Mouse (Mus musculus) olfactory bulb, adult 2 months (tissue): ENCODE measurements around the gene Ptprn. TPM values are rescaled to one million over a fixed set of nuclear protein-coding genes. Genes with fewer than 3 reads are reported as not detected.

Experiments used
- H3K27ac ChIP-seq: fragments of 200-500 bp; 2 replicates; pipeline ENCODE4 v1.5.1; 2012; ENCODE audit warnings: low read depth, low read length; ENCODE audit not compliant: insufficient read depth
- H3K4me1 ChIP-seq: fragments of 200-500 bp; 2 replicates; pipeline ENCODE4 v1.6.1; 2012; ENCODE audit warnings: low read length; ENCODE audit not compliant: control insufficient read depth, insufficient read depth
- H3K4me3 ChIP-seq: fragments of 200-500 bp; 2 replicates; pipeline ENCODE4 v1.5.1; 2012; ENCODE audit warnings: mild to moderate bottlenecking, low read depth, low read length, moderate library complexity; ENCODE audit not compliant: insufficient read depth
- CTCF ChIP-seq: fragments of 200-500 bp; IDR thresholded peaks from 2 replicates; pipeline ENCODE4 v1.5.1; 2012; ENCODE audit warnings: low read depth, mild to moderate bottlenecking, low read length, moderate library complexity; ENCODE audit not compliant: insufficient read depth
- POLR2A ChIP-seq: fragments of 200-500 bp; IDR thresholded peaks from 2 replicates; pipeline ENCODE4 v1.6.1; 2012; ENCODE audit warnings: mild to moderate bottlenecking, low read depth, low read length, moderate library complexity; ENCODE audit not compliant: insufficient read depth
- WGBS: fragments of 180-500 bp; shearing (Covaris S2); methylation state at CpG from one replicate; pipeline ENCODE4 v1.1.7; 2018; 5-methylcytosine and 5-hydroxymethylcytosine counted together
- polyA plus RNA-seq: library from polyadenylated mRNA; stranded (reverse); fragments of >200 nt; gene quantifications from 2 replicates; pipeline ENCODE4 v1.2.4, GENCODE M21; 2012; ENCODE audit warnings: low replicate concordance; ENCODE audit not compliant: missing spikeins, insufficient read depth, insufficient read length

Gene Ptprn
- polyA plus RNA-seq, 1 experiment: not detected

GRCm38 (mm10) chr1:75217893-75218226, 46.4 kb downstream of the Ptprn start:
- 0 out of 2 replicates have a peak overlapping the region, but pooled peaks have one; percentile 21 for H3K27ac ChIP-seq
- 1% methylated on average over 6 of the region's 6 CpGs for WGBS
- H3K4me3 ChIP-seq: peak overlapping the region; percentile 65
- TF ChIP-seq CTCF (no peak), POLR2A (no peak)
- peaks cover 31% of the 10 kb centered on the region for H3K4me1 ChIP-seq

GRCm38 (mm10) chr1:75216797-75217585, 47.3 kb downstream of the Ptprn start:
- TF ChIP-seq CTCF: no peak
- TF ChIP-seq POLR2A: no peak
- WGBS: 73% methylated on average over 13 of the region's 13 CpGs
- H3K4me1 ChIP-seq: peaks cover 36% of the 10 kb centered on the region
- no peak overlapping the region for H3K4me3 ChIP-seq
- 0 out of 2 replicates have a peak overlapping the region, but pooled peaks have one; percentile 21 for H3K27ac ChIP-seq

GRCm38 (mm10) chr1:75215785-75216184, 48.5 kb downstream of the Ptprn start:
- H3K27ac ChIP-seq: no peak overlapping the region
- TF ChIP-seq POLR2A (no peak), CTCF (no peak)
- H3K4me1 ChIP-seq: peaks cover 43% of the 10 kb centered on the region
- 84% methylated on average over 9 of the region's 9 CpGs for WGBS
- H3K4me3 ChIP-seq: no peak overlapping the region

GRCm38 (mm10) chr1:75214886-75215285, 49.4 kb downstream of the Ptprn start:
- Histone ChIP-seq H3K4me3 (no peak overlapping the region), H3K27ac (no peak overlapping the region), H3K4me1 (peaks cover 44% of the 10 kb centered on the region)
- TF ChIP-seq POLR2A: no peak
- no peak for TF ChIP-seq CTCF
- WGBS: 25% methylated on average over 5 of the region's 5 CpGs

- H3K4me1 ChIP-seq: peaks cover 39% of the 10 kb centered on the region
- no peak overlapping the region for H3K4me3 ChIP-seq
- no peak for TF ChIP-seq POLR2A
- no peak overlapping the region for H3K27ac ChIP-seq
- 49% methylated on average over 2 of the region's 2 CpGs for WGBS
Observed at GRCm38 (mm10) chr1:75214442-75214841, 49.9 kb downstream of the Ptprn start.

GRCm38 (mm10) chr1:75213096-75213495, 51.2 kb downstream of the Ptprn start:
- Histone ChIP-seq H3K4me3 (no peak overlapping the region), H3K4me1 (peaks cover 43% of the 10 kb centered on the region), H3K27ac (no peak overlapping the region)
- TF ChIP-seq POLR2A: no peak
- TF ChIP-seq CTCF: no peak
- WGBS: 88% methylated on average over 7 of the region's 7 CpGs

GRCm38 (mm10) chr1:75212542-75212941, 51.8 kb downstream of the Ptprn start:
- H3K4me3 ChIP-seq: no peak overlapping the region
- peaks cover 40% of the 10 kb centered on the region for H3K4me1 ChIP-seq
- WGBS: 91% methylated on average over 4 of the region's 4 CpGs
- H3K27ac ChIP-seq: no peak overlapping the region
- TF ChIP-seq CTCF: no peak
- TF ChIP-seq POLR2A: no peak

- WGBS: 12% methylated on average over 17 of the region's 17 CpGs
- TF ChIP-seq POLR2A (no peak), CTCF (no peak)
- H3K4me3 ChIP-seq: peak overlapping the region; percentile 98
- peaks cover 34% of the 10 kb centered on the region for H3K4me1 ChIP-seq
- no peak overlapping the region for H3K27ac ChIP-seq
Observed at GRCm38 (mm10) chr1:75211141-75211708, 53.1 kb downstream of the Ptprn start.
